Mouse (Mus musculus): Measurements from ENCODE around the gene Ralgapa2. TPM values are rescaled to one million over a fixed set of nuclear protein-coding genes. Genes with fewer than 3 reads are reported as not detected.
A peak's percentile ranks its signal among the peaks of the same experiment; 100 is the strongest.

Ralgapa2 gene
- total RNA-seq, 2 experiments from 2014 or later, result 32.1 to 32.7 TPM

- no peak for DNase-seq
- intact Hi-C loops (cut with DNase I), result loop anchor here (10.0 kb wide), 1 partner anchor 857 kb away; the partner anchor contains the start of gene Nkx2-4
These were observed 284.5 kb downstream of the Ralgapa2 start for GRCm38 (mm10) chr2:146227646-146228045.

- DNase-seq, result peak; percentile 56 to 67
- intact Hi-C loops (cut with DNase I), result loop anchor here (10.0 kb wide), 1 partner anchor 858 kb away; the partner anchor contains the start of gene Nkx2-4
These were observed 285.7 kb downstream of the Ralgapa2 start for GRCm38 (mm10) chr2:146226484-146226883.

GRCm38 (mm10) chr2:146225818-146226217 is 286.3 kb downstream of the Ralgapa2 start:
- intact Hi-C loops (cut with DNase I), result loop anchor here (10.0 kb wide), 1 partner anchor 859 kb away; the partner anchor contains the start of gene Nkx2-4
- no peak for DNase-seq

- intact Hi-C loops (cut with DNase I), result loop anchor here (10.0 kb wide), 1 partner anchor 861 kb away; the partner anchor contains the start of gene Nkx2-4
- DNase-seq, result no peak
These were observed 288.0 kb downstream of the Ralgapa2 start for GRCm38 (mm10) chr2:146224141-146224540.

GRCm38 (mm10) chr2:146223176-146223905 is 288.8 kb downstream of the Ralgapa2 start:
- intact Hi-C loops (cut with DNase I), result loop anchor here (10.0 kb wide), 1 partner anchor 861 kb away; the partner anchor contains the start of gene Nkx2-4
- peak in 1 of 2 experiments; percentile 16 for DNase-seq

GRCm38 (mm10) chr2:146222279-146223175 is 289.6 kb downstream of the Ralgapa2 start:
- DNase-seq, result peak; percentile 10 to 17
- intact Hi-C loops (cut with DNase I), result loop anchor here (10.0 kb wide), 1 partner anchor 862 kb away; the partner anchor contains the start of gene Nkx2-4

- no peak for DNase-seq
- intact Hi-C loops (cut with DNase I), result loop anchor here (10.0 kb wide), 1 partner anchor 863 kb away; the partner anchor contains the start of gene Nkx2-4
These were observed 290.2 kb downstream of the Ralgapa2 start for GRCm38 (mm10) chr2:146221929-146222278.

GRCm38 (mm10) chr2:146221076-146221928 is 290.8 kb downstream of the Ralgapa2 start, which contains the start of gene Insm1:
Gene Insm1 (plus strand): TSS chr2:146221921.
- intact Hi-C loops (cut with DNase I), result loop anchor here (10.0 kb wide), 1 partner anchor 863 kb away; the partner anchor contains the start of gene Nkx2-4
- peak; percentile 34 to 39 for DNase-seq

GRCm38 (mm10) chr2:146220591-146221075 is 291.5 kb downstream of the Ralgapa2 start:
- DNase-seq, result no peak

GRCm38 (mm10) chr2:146219791-146220190 is 292.4 kb downstream of the Ralgapa2 start:
- intact Hi-C loops (cut with DNase I), result loop anchor here (10.0 kb wide), 1 partner anchor 865 kb away; the partner anchor contains the start of gene Nkx2-4
- DNase-seq, result no peak

More at GRCm38 (mm10) chr2:146220591-146221075, 291.5 kb downstream of the Ralgapa2 start:
- intact Hi-C loops (cut with DNase I), result loop anchor here (10.0 kb wide), 1 partner anchor 864 kb away; the partner anchor contains the start of gene Nkx2-4

- DNase-seq, result peak; percentile 7 to 18
- intact Hi-C loops (cut with DNase I), result no loop called here
These were observed 293.1 kb downstream of the Ralgapa2 start for GRCm38 (mm10) chr2:146218881-146219535.

- peak; percentile 6 to 16 for DNase-seq
- intact Hi-C loops (cut with DNase I), result no loop called here
These were observed 293.9 kb downstream of the Ralgapa2 start for GRCm38 (mm10) chr2:146218161-146218691.

GRCm38 (mm10) chr2:146217227-146217980 is 294.7 kb downstream of the Ralgapa2 start:
- intact Hi-C loops (cut with DNase I), result loop anchor here (2.0 kb wide), 1 partner anchor 197 kb away; no protein-coding TSS in a partner anchor
- DNase-seq, result peak; percentile 35 to 38

GRCm38 (mm10) chr2:146216111-146217064 is 295.8 kb downstream of the Ralgapa2 start:
- no peak for DNase-seq
- intact Hi-C loops (cut with DNase I), result loop anchor here (2.0 kb wide), 1 partner anchor 198 kb away; no protein-coding TSS in a partner anchor

GRCm38 (mm10) chr2:146214715-146215114 is 297.4 kb downstream of the Ralgapa2 start:
- intact Hi-C loops (cut with DNase I), result loop anchor here (5.0 kb wide), 1 partner anchor 257 kb away; no protein-coding TSS in a partner anchor
- DNase-seq, result peak; percentile 39 to 52

GRCm38 (mm10) chr2:146210968-146211367 is 301.2 kb downstream of the Ralgapa2 start:
- no peak for DNase-seq
- intact Hi-C loops (cut with DNase I), result loop anchor here (5.0 kb wide), 1 partner anchor 254 kb away; no protein-coding TSS in a partner anchor
